Mouse (Mus musculus): ENCODE measurements around the gene Npepl1.

DNA sequence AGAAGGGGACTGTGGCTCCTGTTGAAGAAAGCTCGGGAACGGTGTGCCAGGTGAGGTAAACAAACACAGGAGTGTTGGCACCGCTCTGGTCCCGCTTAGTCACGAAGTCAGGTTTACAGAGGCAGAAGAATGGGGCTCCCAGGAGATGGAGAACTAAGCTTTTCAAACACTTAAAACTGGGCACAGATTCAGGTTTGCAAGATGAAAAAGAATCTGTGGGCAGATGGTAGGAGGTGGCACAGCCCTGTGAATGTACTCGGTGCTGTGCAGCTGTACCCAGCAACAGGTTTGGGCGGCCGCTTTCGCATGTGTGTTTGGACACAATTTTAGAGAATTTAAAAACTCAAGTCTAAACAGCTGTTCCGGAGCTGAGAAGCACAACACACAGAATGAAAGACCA is 48.9 kb downstream of the Npepl1 start:
- TF ChIP-seq CHD2 (IDR thresholded peaks at IDR 0.05; ENCODE audit: low read length) = no peak
- TF ChIP-seq EP300 (IDR thresholded peaks at IDR 0.05; ENCODE audit: low read length) = no peak
- no peak for TF ChIP-seq POLR2AphosphoS2 (IDR thresholded peaks at IDR 0.05; ENCODE audit: low read depth, low read length)
- TF ChIP-seq CTCF (conservative IDR thresholded peaks at IDR 0.05 in 1 of 2, IDR thresholded peaks at IDR 0.05 in 1 of 2; ENCODE audit: low read depth in 2 of 2, low read length in 2 of 2) = no peak
- TF ChIP-seq MAX (IDR thresholded peaks at IDR 0.05; ENCODE audit: low read length) = no peak
- no peak for TF ChIP-seq TBP (conservative IDR thresholded peaks at IDR 0.05; ENCODE audit: low read depth, low read length)
- TF ChIP-seq ETS1 (conservative IDR thresholded peaks at IDR 0.05; ENCODE audit: low read depth, low read length) = no peak
